Mouse (Mus musculus) myocyte (in vitro differentiated cells): ENCODE results near the gene Tfdp1. TPM values are rescaled to one million over a fixed set of nuclear protein-coding genes. Genes with fewer than 3 reads are reported as not detected.
"Not testable (repeated sequence)": the region's sequence is repeated elsewhere in the genome, so short reads cannot be mapped to it uniquely, and the experiment has no call there.

Experiments
- H3K27me3 ChIP-seq: one replicate; pipeline ENCODE4 v1.6.1; 2011; ENCODE audit not compliant: control insufficient read depth, insufficient read depth, insufficient read length
- H3K36me3 ChIP-seq: one replicate; pipeline ENCODE4 v1.6.1; 2011; ENCODE audit not compliant: control insufficient read depth, insufficient read depth
- H3K4me2 ChIP-seq: one replicate; pipeline ENCODE4 v1.6.1; 2011; ENCODE audit warnings: low read depth, control low read depth
- H3K4me3 ChIP-seq: one replicate; pipeline ENCODE4 v1.5.1; 2011; ENCODE audit warnings: mild to moderate bottlenecking, control low read depth, moderate library complexity
- H3K79me2 ChIP-seq: one replicate; pipeline ENCODE4 v1.6.1; 2011; ENCODE audit not compliant: control insufficient read depth, insufficient read depth
- H3ac ChIP-seq: one replicate; pipeline ENCODE4 v1.6.1; 2011; ENCODE audit not compliant: control insufficient read depth, insufficient read length
- CEBPB ChIP-seq: IDR thresholded peaks from 2 replicates; pipeline ENCODE4 v1.6.1; 2011; ENCODE audit warnings: mild to moderate bottlenecking, moderate library complexity; ENCODE audit not compliant: poor library complexity, insufficient read depth, severe bottlenecking
- E2F4 ChIP-seq: IDR thresholded peaks from one replicate; pipeline ENCODE4 v1.6.1; 2011; ENCODE audit warnings: mild to moderate bottlenecking, control low read depth, moderate library complexity; ENCODE audit not compliant: insufficient read depth
- MAX ChIP-seq: IDR thresholded peaks from one replicate; pipeline ENCODE4 v1.6.1; 2011; ENCODE audit warnings: low read depth, mild to moderate bottlenecking, control low read depth
- MYOD1 ChIP-seq, 3 experiments: IDR thresholded peaks; one replicate each; pipeline ENCODE4 v1.6.1; 2011; ENCODE audit warnings: control low read depth in 2 of 3, low read depth in 2 of 3, mild to moderate bottlenecking in 2 of 3, moderate library complexity in 1 of 3; ENCODE audit not compliant: insufficient read length in 2 of 3, control insufficient read depth in 1 of 3
- MYOG ChIP-seq, 3 experiments: IDR thresholded peaks; one replicate each; pipeline ENCODE4 v1.6.1; 2011; ENCODE audit warnings: control low read depth in 2 of 3, low read depth in 2 of 3, mild to moderate bottlenecking in 2 of 3; ENCODE audit not compliant: insufficient read length in 2 of 3, control insufficient read depth in 1 of 3, insufficient read depth in 1 of 3
- POLR2A ChIP-seq: IDR thresholded peaks from one replicate; pipeline ENCODE4 v1.6.1; 2011; ENCODE audit warnings: low read depth, mild to moderate bottlenecking, control low read depth, moderate library complexity; ENCODE audit not compliant: insufficient read length
- POLR2AphosphoS2 ChIP-seq: IDR thresholded peaks from one replicate; pipeline ENCODE4 v1.6.1; 2011; ENCODE audit warnings: low read depth, control low read depth; ENCODE audit not compliant: insufficient read length
- REST ChIP-seq: IDR thresholded peaks from one replicate; pipeline ENCODE4 v1.6.1; 2011; ENCODE audit warnings: mild to moderate bottlenecking, control low read depth, moderate library complexity; ENCODE audit not compliant: insufficient read depth, insufficient read length
- SRF ChIP-seq: IDR thresholded peaks from one replicate; pipeline ENCODE4 v1.6.1; 2011; ENCODE audit warnings: low read depth; ENCODE audit not compliant: control insufficient read depth, insufficient read length
- TCF12 ChIP-seq: IDR thresholded peaks from one replicate; pipeline ENCODE4 v1.6.1; 2011; ENCODE audit warnings: mild to moderate bottlenecking, control low read depth; ENCODE audit not compliant: poor library complexity, insufficient read depth, severe bottlenecking
- TCF3 ChIP-seq: IDR thresholded peaks from one replicate; pipeline ENCODE4 v1.6.1; 2011; ENCODE audit warnings: low read depth, control low read depth; ENCODE audit not compliant: insufficient read length
- USF1 ChIP-seq: IDR thresholded peaks from one replicate; pipeline ENCODE4 v1.6.1; 2011; ENCODE audit warnings: low read depth, mild to moderate bottlenecking, control low read depth, moderate library complexity
- polyA plus RNA-seq: library from polyadenylated mRNA; unstranded; fragments of >200 nt; fragmentation: generic; extraction: Trizol; gene quantifications from one replicate; pipeline ENCODE4 v1.2.1, GENCODE M21; 2012; ENCODE audit warnings: missing spikeins

Gene Tfdp1
- polyA plus RNA-seq, 1 experiment: 40.8 TPM

- no peak overlapping the region for H3K4me3 ChIP-seq
- H3K27me3 ChIP-seq: no peaks in the 10 kb centered on the region
- no peak overlapping the region for H3ac ChIP-seq
- TF ChIP-seq MYOG (IDR thresholded peaks at IDR 0.05; ENCODE audit: control insufficient read depth in 1 of 3, insufficient read depth in 1 of 3, insufficient read length in 2 of 3, low read depth in 2 of 3): no peak
- no peak for TF ChIP-seq CEBPB
- no peak for TF ChIP-seq TCF12
- no peak for TF ChIP-seq MAX
- no peak for TF ChIP-seq REST
- TF ChIP-seq SRF: no peak
- TF ChIP-seq USF1: no peak
- TF ChIP-seq MYOD1 (IDR thresholded peaks at IDR 0.05; ENCODE audit: control insufficient read depth in 1 of 3, insufficient read length in 2 of 3, low read depth in 2 of 3): no peak
- no peak for TF ChIP-seq TCF3
- TF ChIP-seq POLR2AphosphoS2: no peak
- TF ChIP-seq E2F4: no peak
- H3K36me3 ChIP-seq: no peaks in the 10 kb centered on the region
- H3K79me2 ChIP-seq: no peaks in the 10 kb centered on the region
- H3K4me2 ChIP-seq: no peak overlapping the region
Measured at GRCm38 (mm10) chr8:13316671-13317070, 21.9 kb upstream of the Tfdp1 start.

DNA sequence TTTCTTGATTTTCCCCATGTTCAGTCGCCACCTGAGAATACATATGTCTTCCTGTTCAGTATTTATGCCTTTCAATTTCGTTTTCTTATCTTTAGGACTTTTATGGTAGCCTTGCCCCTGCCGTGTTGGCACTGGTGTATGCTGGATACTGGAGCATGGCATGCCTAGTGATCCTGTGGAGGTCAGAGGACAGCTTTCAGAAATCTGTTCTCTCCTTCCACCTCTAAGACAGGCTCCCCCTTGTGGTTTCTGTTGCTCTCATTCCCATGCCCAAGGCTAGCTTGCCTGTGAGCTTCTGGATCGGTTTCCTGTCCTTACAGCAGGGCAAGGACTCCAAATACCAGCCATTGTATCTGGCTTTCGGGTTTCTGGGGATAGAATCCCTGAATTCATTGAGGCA lies 12.0 kb upstream of the Tfdp1 start:
- no peak overlapping the region for H3K4me3 ChIP-seq
- peaks cover 7% of the 10 kb centered on the region for H3K27me3 ChIP-seq
- H3K79me2 ChIP-seq: no peaks in the 10 kb centered on the region
- H3K4me2 ChIP-seq: no peak overlapping the region
- TF ChIP-seq SRF (no peak), TCF3 (no peak), POLR2A (no peak), E2F4 (no peak), MYOD1 (IDR thresholded peaks at IDR 0.05; ENCODE audit: control insufficient read depth in 1 of 3, insufficient read length in 2 of 3, low read depth in 2 of 3) (no peak), TCF12 (no peak), USF1 (no peak), REST (no peak)
- no peak overlapping the region for H3ac ChIP-seq
- no peaks in the 10 kb centered on the region for H3K36me3 ChIP-seq

GRCm38 (mm10) chr8:13334671-13335070 lies 3.9 kb upstream of the Tfdp1 start:
- Histone ChIP-seq H3K4me3 (no peak overlapping the region), H3K4me2 (no peak overlapping the region), H3K36me3 (no peaks in the 10 kb centered on the region), H3ac (no peak overlapping the region), H3K79me2 (peaks cover 5% of the 10 kb centered on the region), H3K27me3 (peaks cover 16% of the 10 kb centered on the region)
- TF ChIP-seq POLR2AphosphoS2 (no peak), TCF12 (no peak), E2F4 (no peak), POLR2A (no peak), CEBPB (no peak), MAX (no peak), MYOD1 (IDR thresholded peaks at IDR 0.05; ENCODE audit: control insufficient read depth in 1 of 3, insufficient read length in 2 of 3, low read depth in 2 of 3) (no peak), SRF (no peak), REST (no peak), USF1 (no peak), TCF3 (no peak), MYOG (IDR thresholded peaks at IDR 0.05; ENCODE audit: control insufficient read depth in 1 of 3, insufficient read depth in 1 of 3, insufficient read length in 2 of 3, low read depth in 2 of 3) (no peak)

GRCm38 (mm10) chr8:13337245-13337644 lies 1.3 kb upstream of the Tfdp1 start:
- H3K79me2 ChIP-seq: peaks cover 30% of the 10 kb centered on the region
- not testable (repeated sequence) for H3K36me3 ChIP-seq, H3K27me3 ChIP-seq, H3K4me2 ChIP-seq, H3ac ChIP-seq, H3K4me3 ChIP-seq
- TF ChIP-seq MYOD1 (IDR thresholded peaks at IDR 0.05; ENCODE audit: control insufficient read depth in 1 of 3, insufficient read length in 2 of 3, low read depth in 2 of 3) (peak in 1 of 3 experiments; percentile 20), CEBPB (0 out of 2 replicates have a peak, but pooled peaks have one; percentile 19)

DNA sequence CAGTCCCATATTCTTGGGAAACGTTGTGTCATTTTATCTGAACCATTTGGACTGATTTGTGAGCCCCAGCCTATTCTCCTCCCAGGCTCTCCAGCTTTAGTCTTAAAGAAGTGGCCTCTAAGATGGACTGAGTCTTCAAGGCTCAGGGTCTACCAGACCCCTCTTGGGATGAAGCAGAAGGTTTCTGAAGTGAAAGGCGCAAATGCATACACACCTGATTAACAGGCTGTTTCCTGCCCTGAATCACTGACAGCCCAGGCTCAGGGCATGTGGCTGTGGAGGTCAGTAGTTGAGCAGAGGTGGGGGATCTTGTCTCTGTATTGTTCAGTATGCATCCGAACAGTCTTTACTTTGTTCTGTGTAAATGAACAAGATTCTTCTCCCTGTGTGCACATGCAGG lies 873 bp upstream of the Tfdp1 start:
- Histone ChIP-seq H3K79me2 (peaks cover 35% of the 10 kb centered on the region), H3K4me3 (peak overlapping the region; percentile 32), H3K4me2 (no peak overlapping the region), H3K36me3 (peaks cover 8% of the 10 kb centered on the region), H3ac (no peak overlapping the region), H3K27me3 (no peaks in the 10 kb centered on the region)
- TF ChIP-seq MAX (no peak), POLR2AphosphoS2 (no peak), USF1 (no peak), SRF (no peak), MYOG (IDR thresholded peaks at IDR 0.05; ENCODE audit: control insufficient read depth in 1 of 3, insufficient read depth in 1 of 3, insufficient read length in 2 of 3, low read depth in 2 of 3) (no peak), POLR2A (no peak), MYOD1 (IDR thresholded peaks at IDR 0.05; ENCODE audit: control insufficient read depth in 1 of 3, insufficient read length in 2 of 3, low read depth in 2 of 3) (no peak), REST (no peak), TCF3 (no peak)
